Mouse (Mus musculus) forebrain, embryonic 15.5 days (tissue): ENCODE measurements around the gene Gm10352. TPM values are rescaled to one million over a fixed set of nuclear protein-coding genes. Genes with fewer than 3 reads are reported as not detected.
"Not testable (repeated sequence)": the region's sequence is repeated elsewhere in the genome, so short reads cannot be mapped to it uniquely, and the experiment has no call there.

Experiments used
- ATAC-seq: fragments of 200-750 bp; cut with Nextera tagmentation; replicated peaks from 2 replicates; pipeline ENCODE4 v1.8.0; 2017; ENCODE audit warnings: mild to moderate bottlenecking, moderate TSS enrichment, moderate library complexity
- H3K27ac ChIP-seq: fragments of 300-500 bp; sonication (generic); replicated peaks from 2 replicates; pipeline ENCODE4 v1.5.1; 2015; ENCODE audit warnings: mild to moderate bottlenecking, inconsistent platforms
- H3K27me3 ChIP-seq: fragments of 300-500 bp; sonication (generic); 2 replicates; pipeline ENCODE4 v1.6.1; 2015; ENCODE audit warnings: inconsistent platforms
- H3K36me3 ChIP-seq: fragments of 300-500 bp; sonication (generic); 2 replicates; pipeline ENCODE4 v1.6.1; 2015; ENCODE audit warnings: mild to moderate bottlenecking, inconsistent platforms
- H3K4me1 ChIP-seq: fragments of 300-500 bp; sonication (generic); 2 replicates; pipeline ENCODE4 v1.6.1; 2015; ENCODE audit warnings: inconsistent platforms
- H3K4me2 ChIP-seq: fragments of 300-500 bp; sonication (generic); replicated peaks from 2 replicates; pipeline ENCODE4 v1.6.1; 2015; ENCODE audit warnings: mild to moderate bottlenecking, inconsistent platforms
- H3K4me3 ChIP-seq: fragments of 300-500 bp; sonication (generic); 2 replicates; pipeline ENCODE4 v1.5.1; 2015; ENCODE audit warnings: mild to moderate bottlenecking, inconsistent platforms
- H3K9ac ChIP-seq: fragments of 300-500 bp; sonication (generic); replicated peaks from 2 replicates; pipeline ENCODE4 v1.6.1; 2015; ENCODE audit warnings: mild to moderate bottlenecking, inconsistent platforms
- H3K9me3 ChIP-seq: fragments of 300-500 bp; sonication (generic); 2 replicates; pipeline ENCODE4 v1.6.1; 2016; ENCODE audit warnings: inconsistent platforms
- WGBS: fragments of 180-500 bp; shearing (Covaris S2); methylation state at CpG from one replicate; pipeline ENCODE4 v1.1.7; 2015; ENCODE audit warnings: mixed read lengths; 5-methylcytosine and 5-hydroxymethylcytosine counted together
- polyA plus RNA-seq: library from polyadenylated mRNA; unstranded; fragments of >200 nt; fragmentation: Nextera tagmentation; extraction: Ambion mirVana; gene quantifications from 2 replicates; pipeline ENCODE4 v1.2.1, GENCODE M21; 2015

The Gm10352 gene
- 0.11 TPM in 1 of 2 replicates, not detected in the other for polyA plus RNA-seq

DNA sequence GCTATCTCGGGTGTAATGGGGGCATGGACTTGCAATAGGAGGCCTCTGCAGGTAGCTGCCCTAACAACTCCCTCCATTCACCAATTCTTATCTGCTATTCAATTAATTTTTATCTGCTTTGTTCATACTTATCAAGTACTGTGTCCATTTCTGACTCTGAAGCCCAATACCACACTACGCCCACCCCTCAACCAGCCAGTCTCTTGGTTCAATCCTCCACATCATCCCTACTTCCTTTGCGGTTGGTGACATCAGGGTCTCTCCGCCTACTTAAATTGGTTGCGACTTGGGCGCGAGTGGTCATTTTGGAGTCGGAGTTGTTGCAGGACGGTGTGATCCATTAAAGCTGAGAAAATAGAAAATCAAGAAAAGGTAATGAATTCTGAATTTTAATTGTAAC, at the start of gene Gm10352:
Gm10352 (plus strand) TSS at position 301 of the 400 bp plus-strand sequence.
- not testable (repeated sequence) for H3K9me3 ChIP-seq, H3K27me3 ChIP-seq, H3K27ac ChIP-seq, H3K4me2 ChIP-seq, H3K36me3 ChIP-seq, ATAC-seq, H3K4me1 ChIP-seq, H3K9ac ChIP-seq, H3K4me3 ChIP-seq
- no CpG with 5 or more reads among the region's 9 CpGs for WGBS

DNA sequence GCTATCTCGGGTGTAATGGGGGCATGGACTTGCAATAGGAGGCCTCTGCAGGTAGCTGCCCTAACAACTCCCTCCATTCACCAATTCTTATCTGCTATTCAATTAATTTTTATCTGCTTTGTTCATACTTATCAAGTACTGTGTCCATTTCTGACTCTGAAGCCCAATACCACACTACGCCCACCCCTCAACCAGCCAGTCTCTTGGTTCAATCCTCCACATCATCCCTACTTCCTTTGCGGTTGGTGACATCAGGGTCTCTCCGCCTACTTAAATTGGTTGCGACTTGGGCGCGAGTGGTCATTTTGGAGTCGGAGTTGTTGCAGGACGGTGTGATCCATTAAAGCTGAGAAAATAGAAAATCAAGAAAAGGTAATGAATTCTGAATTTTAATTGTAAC, 31.5 kb downstream of the Gm10352 start, which contains the start of gene Gm29289:
Gm29289 (plus strand) TSS at position 301 of the 400 bp plus-strand sequence.
- not testable (repeated sequence) for H3K4me2 ChIP-seq, H3K9me3 ChIP-seq, H3K27ac ChIP-seq, H3K4me1 ChIP-seq, H3K9ac ChIP-seq, H3K27me3 ChIP-seq, ATAC-seq, H3K36me3 ChIP-seq, H3K4me3 ChIP-seq
- no CpG with 5 or more reads among the region's 9 CpGs for WGBS

Other genes starting within 250 kb of the Gm10352 start
- gene Sry, start 237.3 kb upstream of the Gm10352 start, polyA plus RNA-seq, result not detected in 2 replicates
- gene H2al2b, start 180.3 kb upstream of the Gm10352 start, polyA plus RNA-seq, result not detected in 2 replicates
- not detected in 2 replicates for gene Gm4064, start 104.8 kb upstream of the Gm10352 start, polyA plus RNA-seq
- gene Rbmy, start 70.3 kb upstream of the Gm10352 start, polyA plus RNA-seq, result not detected in 2 replicates
- gene Gm10256, start 70.3 kb upstream of the Gm10352 start, polyA plus RNA-seq, result not detected in 2 replicates
- gene Gm29289, start 31.6 kb downstream of the Gm10352 start, polyA plus RNA-seq, result not detected in 2 replicates